ENCODE assay signal across 20 mouse cellular contexts in the genomic region with DNA sequence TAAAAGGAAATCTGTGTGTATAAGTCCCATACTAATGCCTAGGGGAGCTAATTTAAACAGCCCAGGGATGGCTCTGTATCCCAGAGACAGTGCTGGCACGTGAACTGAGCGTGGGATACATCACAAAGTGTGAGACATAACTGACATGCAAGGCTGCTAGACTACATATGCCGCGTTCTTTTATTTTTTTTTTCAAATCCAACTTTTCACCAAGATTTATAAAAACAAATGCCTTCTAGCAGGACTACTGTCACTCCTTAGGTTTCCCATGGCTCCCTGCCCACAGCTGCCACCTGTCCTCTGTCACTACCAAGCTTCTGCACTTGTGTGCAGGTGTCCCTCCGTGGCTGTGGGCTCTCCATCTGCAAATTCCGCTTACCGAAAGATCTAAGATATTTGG. TPM values are rescaled to one million over a fixed set of nuclear protein-coding genes. Genes with fewer than 3 reads are reported as not detected.
DNase-seq lines count a peak whose midpoint lies in the region; ATAC-seq lines count a peak whose summit lies in the region.
"Had no signal": no experiment of that assay in that cellular context is flagged by ENCODE, and none has a peak within 500 bp of the region (broad histone marks: within the 10 kb centered on the region; RNA-seq: fewer than 3 reads in every experiment).

No protein-coding gene starts in this region.

- DNase-seq in layer of hippocampus, adult 9-11 months: peak; percentile 61
- DNase-seq in right cerebral cortex, postnatal 14 days: peak; percentile 39
- no peak for DNase-seq in adrenal gland, adult 18-20 months (ENCODE audit: low spot score in 2 of 2)
- DNase-seq in spleen, adult 18-20 months: no peak
- DNase-seq: B cell, adult 2 months; cerebellum, adult 8-10 months; gastrocnemius, postnatal 14 days; heart, postnatal 4 days; kidney, adult 18-20 months; kidney, postnatal 36 days; liver, embryonic 13.5 days had no signal

- H3K4me1 ChIP-seq in forebrain, embryonic 13.5 days: peaks cover 6% of the 10 kb centered on the region; the same call in 1 of the 2 replicates
- peaks cover 6% of the 10 kb centered on the region for H3K4me1 ChIP-seq in forebrain, embryonic 12.5 days
- peaks cover 15% of the 10 kb centered on the region; the same call in 1 of the 2 replicates for H3K4me1 ChIP-seq in forebrain, embryonic 15.5 days
- H3K4me1 ChIP-seq: liver, embryonic 13.5 days; megakaryocyte, embryonic 14.5 days had no signal

- no peak overlapping the region for H3K4me2 ChIP-seq in forebrain, embryonic 13.5 days
- H3K4me2 ChIP-seq in forebrain, embryonic 12.5 days: no peak overlapping the region
- H3K4me2 ChIP-seq in forebrain, embryonic 15.5 days (replicated peaks): no peak overlapping the region
- H3K4me2 ChIP-seq: heart, embryonic 11.5 days; liver, embryonic 13.5 days had no signal

- no peak overlapping the region for H3K4me3 ChIP-seq in forebrain, embryonic 13.5 days
- H3K4me3 ChIP-seq in forebrain, embryonic 12.5 days (replicated peaks): no peak overlapping the region
- H3K4me3 ChIP-seq in forebrain, embryonic 15.5 days: no peak overlapping the region
- H3K4me3 ChIP-seq: liver, embryonic 13.5 days; megakaryocyte, embryonic 14.5 days had no signal

- H3K27me3 ChIP-seq in forebrain, embryonic 13.5 days: no peaks in the 10 kb centered on the region
- no peaks in the 10 kb centered on the region for H3K27me3 ChIP-seq in forebrain, embryonic 12.5 days
- H3K27me3 ChIP-seq in forebrain, embryonic 15.5 days: no peaks in the 10 kb centered on the region
- H3K27me3 ChIP-seq: liver, embryonic 13.5 days had no signal

- peak; percentile 82; the same call in 1 of the 2 replicates for ATAC-seq in forebrain, embryonic 13.5 days
- no peak for ATAC-seq in forebrain, embryonic 12.5 days (ENCODE audit: low FRiP score)
- peak; percentile 93 for ATAC-seq in forebrain, embryonic 15.5 days (replicated peaks)
- ATAC-seq in erythroid progenitor cell, adult 5-6 weeks (replicated peaks; ENCODE audit: low FRiP score, poor library complexity, severe bottlenecking): no peak
- ATAC-seq: hindbrain, postnatal 0 days; lung, postnatal 0 days; Patski had no signal

- no peak overlapping the region for H3K9ac ChIP-seq in forebrain, embryonic 13.5 days
- no peak overlapping the region for H3K9ac ChIP-seq in forebrain, embryonic 12.5 days
- no peak overlapping the region for H3K9ac ChIP-seq in forebrain, embryonic 15.5 days (replicated peaks)
- H3K9ac ChIP-seq: liver, embryonic 13.5 days had no signal

- peaks cover 7% of the 10 kb centered on the region for H3K9me3 ChIP-seq in forebrain, embryonic 13.5 days (replicated peaks)
- H3K9me3 ChIP-seq in forebrain, embryonic 12.5 days: no peaks in the 10 kb centered on the region
- H3K9me3 ChIP-seq in forebrain, embryonic 15.5 days: no peaks in the 10 kb centered on the region
- H3K9me3 ChIP-seq: liver, embryonic 13.5 days had no signal

- no peak overlapping the region for H3K27ac ChIP-seq in forebrain, embryonic 13.5 days
- H3K27ac ChIP-seq in forebrain, embryonic 12.5 days: no peak overlapping the region
- peak overlapping the region; percentile 33 for H3K27ac ChIP-seq in forebrain, embryonic 15.5 days (replicated peaks)
- H3K27ac ChIP-seq: hindbrain, postnatal 0 days; liver, embryonic 13.5 days had no signal

- H3K36me3 ChIP-seq in forebrain, embryonic 13.5 days (ENCODE audit: poor library complexity, severe bottlenecking): no peaks in the 10 kb centered on the region
- no peaks in the 10 kb centered on the region for H3K36me3 ChIP-seq in forebrain, embryonic 12.5 days (replicated peaks)
- no peaks in the 10 kb centered on the region for H3K36me3 ChIP-seq in forebrain, embryonic 15.5 days
- H3K36me3 ChIP-seq: liver, embryonic 13.5 days had no signal

- 73% methylated on average over 7 of the region's 7 CpGs for WGBS in forebrain, embryonic 13.5 days
- WGBS in forebrain, embryonic 12.5 days: 94% methylated on average over 7 of the region's 7 CpGs
- 61% methylated on average over 7 of the region's 7 CpGs for WGBS in forebrain, embryonic 15.5 days

RNA-seq across cellular contexts. Expression of a gene that starts 47.5 kb away (rescaled TPM):
- polyA plus RNA-seq in forebrain, embryonic 13.5 days (2015; fragmentation: Nextera tagmentation; extraction: Ambion mirVana): 10.0 and 12.8 TPM in 2 replicates
- 11.9 and 13.4 TPM in 2 replicates for polyA plus RNA-seq in forebrain, embryonic 12.5 days (2016; fragmentation: Nextera tagmentation; extraction: Ambion mirVana)
- polyA plus RNA-seq in forebrain, embryonic 15.5 days (2015; fragmentation: Nextera tagmentation; extraction: Ambion mirVana): 13.5 and 15.6 TPM in 2 replicates
- 1 to 10 TPM; 5.6 to 7.0 TPM for total RNA-seq in adrenal gland, adult 18-20 months (2021)
- 1.3 TPM in 1 of 2 replicates, not detected in the other for total RNA-seq in erythroid progenitor cell, adult 5-6 weeks (2015; ENCODE audit: low replicate concordance)
- not detected in 2 replicates for total RNA-seq in erythroid progenitor cell, adult 5-6 weeks (2017; ENCODE audit: low replicate concordance)
- total RNA-seq: gastrocnemius, postnatal 14 days; heart, postnatal 4 days had no signal
- polyA plus RNA-seq: heart, embryonic 11.5 days; liver, embryonic 13.5 days; Patski had no signal

Comparison
In these comparisons a context has a peak if more than half of its experiments do, and no peak if none do; other contexts are left out.
1. ATAC-seq: peak in forebrain, embryonic 13.5 days (single experiment) and forebrain, embryonic 15.5 days (single experiment); none in forebrain, embryonic 12.5 days (single experiment) and erythroid progenitor cell, adult 5-6 weeks (single experiment).
2. DNase-seq: peak in layer of hippocampus, adult 9-11 months (single experiment) and right cerebral cortex, postnatal 14 days (single experiment); none in adrenal gland, adult 18-20 months (0 of 2) and spleen, adult 18-20 months (0 of 2).